Mouse (Mus musculus) forebrain, embryonic 13.5 days (tissue): ENCODE results near the gene Gapvd1. TPM values are rescaled to one million over a fixed set of nuclear protein-coding genes. Genes with fewer than 3 reads are reported as not detected.

ENCODE experiments used
- ATAC-seq: fragments of 200-750 bp; cut with Nextera tagmentation; 2 replicates; pipeline ENCODE4 v1.8.0; 2017
- H3K27ac ChIP-seq: fragments of 300-500 bp; sonication (generic); 2 replicates; pipeline ENCODE4 v1.5.1; 2015; ENCODE audit warnings: inconsistent platforms, mild to moderate bottlenecking, moderate library complexity
- H3K27me3 ChIP-seq: fragments of 300-500 bp; sonication (generic); 2 replicates; pipeline ENCODE4 v1.6.1; 2015; ENCODE audit warnings: mild to moderate bottlenecking, inconsistent platforms
- H3K36me3 ChIP-seq: fragments of 300-500 bp; sonication (generic); 2 replicates; pipeline ENCODE4 v1.6.1; 2015; ENCODE audit warnings: mild to moderate bottlenecking, inconsistent platforms; ENCODE audit not compliant: poor library complexity, severe bottlenecking
- H3K4me1 ChIP-seq: fragments of 300-500 bp; sonication (generic); 2 replicates; pipeline ENCODE4 v1.6.1; 2015; ENCODE audit warnings: inconsistent platforms
- H3K4me2 ChIP-seq: fragments of 300-500 bp; sonication (generic); 2 replicates; pipeline ENCODE4 v1.6.1; 2015; ENCODE audit warnings: inconsistent platforms, mild to moderate bottlenecking, moderate library complexity
- H3K4me3 ChIP-seq: fragments of 300-500 bp; sonication (generic); 2 replicates; pipeline ENCODE4 v1.5.1; 2015; ENCODE audit warnings: mild to moderate bottlenecking, inconsistent platforms
- H3K9ac ChIP-seq: fragments of 300-500 bp; sonication (generic); 2 replicates; pipeline ENCODE4 v1.6.1; 2015; ENCODE audit warnings: mild to moderate bottlenecking, inconsistent platforms
- H3K9me3 ChIP-seq: fragments of 300-500 bp; sonication (generic); replicated peaks from 2 replicates; pipeline ENCODE4 v1.6.1; 2016; ENCODE audit warnings: inconsistent platforms
- WGBS: fragments of 180-500 bp; shearing (Covaris S2); methylation state at CpG from one replicate; pipeline ENCODE4 v1.1.7; 2015; 5-methylcytosine and 5-hydroxymethylcytosine counted together
- polyA plus RNA-seq: library from polyadenylated mRNA; unstranded; fragments of >200 nt; fragmentation: Nextera tagmentation; extraction: Ambion mirVana; gene quantifications from 2 replicates; pipeline ENCODE4 v1.2.1, GENCODE M21; 2015

Gapvd1 gene
- polyA plus RNA-seq, 1 experiment from 2014 or later: 112 TPM

- Histone ChIP-seq H3K4me2 (no peak overlapping the region), H3K4me3 (no peak overlapping the region), H3K27ac (no peak overlapping the region), H3K9ac (no peak overlapping the region), H3K9me3 (no peaks in the 10 kb centered on the region), H3K27me3 (no peaks in the 10 kb centered on the region), H3K4me1 (no peaks in the 10 kb centered on the region), H3K36me3 (peaks cover 8% of the 10 kb centered on the region; the same call in 1 of the 2 replicates)
- WGBS: 72% methylated on average over 1 of the region's 1 CpGs
- ATAC-seq: no peak
Observed at GRCm38 (mm10) chr2:34739684-34740391, 15.2 kb downstream of the Gapvd1 start.

- H3K9me3 ChIP-seq: no peaks in the 10 kb centered on the region
- H3K36me3 ChIP-seq: peaks cover 5% of the 10 kb centered on the region; the same call in 1 of the 2 replicates
- no peak for ATAC-seq
- 92% methylated on average over 1 of the region's 1 CpGs for WGBS
- H3K4me3 ChIP-seq: no peak overlapping the region
- H3K27me3 ChIP-seq: no peaks in the 10 kb centered on the region
- no peak overlapping the region for H3K27ac ChIP-seq
- no peak overlapping the region for H3K9ac ChIP-seq
- H3K4me2 ChIP-seq: no peak overlapping the region
- H3K4me1 ChIP-seq: no peaks in the 10 kb centered on the region
Observed at GRCm38 (mm10) chr2:34737911-34738310, 17.1 kb downstream of the Gapvd1 start.

- no peak overlapping the region for H3K27ac ChIP-seq
- H3K4me1 ChIP-seq: no peaks in the 10 kb centered on the region
- no peaks in the 10 kb centered on the region for H3K9me3 ChIP-seq
- H3K4me3 ChIP-seq: no peak overlapping the region
- no peak overlapping the region for H3K4me2 ChIP-seq
- H3K27me3 ChIP-seq: no peaks in the 10 kb centered on the region
- no peak for ATAC-seq
- H3K36me3 ChIP-seq: no peaks in the 10 kb centered on the region
- no peak overlapping the region for H3K9ac ChIP-seq
- WGBS: 79% methylated on average over 1 of the region's 1 CpGs
Observed at GRCm38 (mm10) chr2:34736626-34737025, 18.4 kb downstream of the Gapvd1 start.

GRCm38 (mm10) chr2:34727045-34727728, 27.8 kb downstream of the Gapvd1 start:
- Histone ChIP-seq H3K27me3 (no peaks in the 10 kb centered on the region), H3K9me3 (no peaks in the 10 kb centered on the region), H3K4me2 (no peak overlapping the region), H3K27ac (no peak overlapping the region), H3K36me3 (peaks cover 65% of the 10 kb centered on the region), H3K4me3 (no peak overlapping the region), H3K4me1 (no peaks in the 10 kb centered on the region), H3K9ac (no peak overlapping the region)
- WGBS: 95% methylated on average over 8 of the region's 8 CpGs
- no peak for ATAC-seq

GRCm38 (mm10) chr2:34725269-34725668, 29.8 kb downstream of the Gapvd1 start:
- WGBS: 97% methylated on average over 5 of the region's 5 CpGs
- Histone ChIP-seq H3K4me2 (no peak overlapping the region), H3K27ac (no peak overlapping the region), H3K9ac (no peak overlapping the region), H3K4me1 (no peaks in the 10 kb centered on the region), H3K9me3 (no peaks in the 10 kb centered on the region), H3K4me3 (no peak overlapping the region), H3K27me3 (no peaks in the 10 kb centered on the region), H3K36me3 (peaks cover 79% of the 10 kb centered on the region)
- ATAC-seq: no peak

- H3K9ac ChIP-seq: no peak overlapping the region
- no peaks in the 10 kb centered on the region for H3K4me1 ChIP-seq
- no peaks in the 10 kb centered on the region for H3K27me3 ChIP-seq
- no peak overlapping the region for H3K27ac ChIP-seq
- H3K4me2 ChIP-seq: no peak overlapping the region
- no peak for ATAC-seq
- no peaks in the 10 kb centered on the region for H3K9me3 ChIP-seq
- H3K36me3 ChIP-seq: peaks cover 72% of the 10 kb centered on the region
- no peak overlapping the region for H3K4me3 ChIP-seq
- WGBS: 88% methylated on average over 2 of the region's 2 CpGs
Observed at GRCm38 (mm10) chr2:34718196-34718595, 36.8 kb downstream of the Gapvd1 start.

- Histone ChIP-seq H3K9me3 (no peaks in the 10 kb centered on the region), H3K4me1 (no peaks in the 10 kb centered on the region), H3K4me3 (no peak overlapping the region), H3K36me3 (peaks cover 89% of the 10 kb centered on the region), H3K9ac (no peak overlapping the region), H3K4me2 (no peak overlapping the region), H3K27ac (no peak overlapping the region), H3K27me3 (no peaks in the 10 kb centered on the region)
- no peak for ATAC-seq
- 95% methylated on average over 6 of the region's 6 CpGs for whole genome bisulfite sequencing
Observed at GRCm38 (mm10) chr2:34711904-34712303, 43.1 kb downstream of the Gapvd1 start.

GRCm38 (mm10) chr2:34708675-34709074, 46.4 kb downstream of the Gapvd1 start:
- no peak overlapping the region for H3K4me3 ChIP-seq
- 95% methylated on average over 1 of the region's 1 CpGs for WGBS
- no peak overlapping the region for H3K9ac ChIP-seq
- no peak for ATAC-seq
- H3K27ac ChIP-seq: no peak overlapping the region
- no peaks in the 10 kb centered on the region for H3K27me3 ChIP-seq
- H3K4me1 ChIP-seq: no peaks in the 10 kb centered on the region
- H3K4me2 ChIP-seq: no peak overlapping the region
- H3K9me3 ChIP-seq: no peaks in the 10 kb centered on the region
- H3K36me3 ChIP-seq: peaks cover 96% of the 10 kb centered on the region

- Histone ChIP-seq H3K4me1 (no peaks in the 10 kb centered on the region), H3K9ac (no peak overlapping the region), H3K4me2 (no peak overlapping the region), H3K27ac (no peak overlapping the region), H3K9me3 (no peaks in the 10 kb centered on the region), H3K4me3 (no peak overlapping the region), H3K36me3 (peaks cover 85% of the 10 kb centered on the region), H3K27me3 (no peaks in the 10 kb centered on the region)
- ATAC-seq: no peak
Observed at GRCm38 (mm10) chr2:34696592-34696991, 58.4 kb downstream of the Gapvd1 start.

GRCm38 (mm10) chr2:34692861-34693260, 62.2 kb downstream of the Gapvd1 start:
- peaks cover 87% of the 10 kb centered on the region for H3K36me3 ChIP-seq
- no peak overlapping the region for H3K4me2 ChIP-seq
- no peak for ATAC-seq
- H3K27me3 ChIP-seq: no peaks in the 10 kb centered on the region
- H3K27ac ChIP-seq: no peak overlapping the region
- H3K4me1 ChIP-seq: no peaks in the 10 kb centered on the region
- H3K9ac ChIP-seq: no peak overlapping the region
- H3K9me3 ChIP-seq: no peaks in the 10 kb centered on the region
- H3K4me3 ChIP-seq: no peak overlapping the region
- 94% methylated on average over 10 of the region's 10 CpGs for WGBS

GRCm38 (mm10) chr2:34684076-34684870, 70.8 kb downstream of the Gapvd1 start:
- H3K4me2 ChIP-seq: no peak overlapping the region
- no peak for ATAC-seq
- peaks cover 79% of the 10 kb centered on the region for H3K36me3 ChIP-seq

GRCm38 (mm10) chr2:34677976-34678375, 77.1 kb downstream of the Gapvd1 start:
- 93% methylated on average over 4 of the region's 4 CpGs for WGBS
- Histone ChIP-seq H3K27me3 (no peaks in the 10 kb centered on the region), H3K27ac (no peak overlapping the region), H3K9ac (no peak overlapping the region), H3K4me1 (no peaks in the 10 kb centered on the region), H3K9me3 (no peaks in the 10 kb centered on the region), H3K4me3 (no peak overlapping the region), H3K36me3 (peaks cover 72% of the 10 kb centered on the region), H3K4me2 (no peak overlapping the region)
- ATAC-seq: no peak

More at GRCm38 (mm10) chr2:34684076-34684870, 70.8 kb downstream of the Gapvd1 start:
- Histone ChIP-seq H3K9me3 (no peaks in the 10 kb centered on the region), H3K27me3 (no peaks in the 10 kb centered on the region), H3K9ac (no peak overlapping the region), H3K27ac (no peak overlapping the region), H3K4me3 (no peak overlapping the region), H3K4me1 (no peaks in the 10 kb centered on the region)
- 86% methylated on average over 9 of the region's 9 CpGs for WGBS
